Mouse (Mus musculus) layer of hippocampus, adult 8-10 months (tissue): Measurements from ENCODE around the gene Ddx27. TPM values are rescaled to one million over a fixed set of nuclear protein-coding genes. Genes with fewer than 3 reads are reported as not detected.

ENCODE experiments used
- DNase-seq, 2 experiments: peaks; one replicate each; pipeline ENCODE4 v3.0.0; 2022; ENCODE audit warnings: low spot score in 2 of 2
- total RNA-seq, 4 experiments: library from RNA; stranded (reverse); gene quantifications; 2 replicates each; pipeline ENCODE4 v1.2.4; 2022

Gene Ddx27
- total RNA-seq, 4 experiments from 2014 or later = 30.4 to 34.8 (median 33.5) TPM

- no peak for DNase-seq
Measured at GRCm38 (mm10) chr2:167019396-167019795, 4.4 kb downstream of the Ddx27 start.

DNA sequence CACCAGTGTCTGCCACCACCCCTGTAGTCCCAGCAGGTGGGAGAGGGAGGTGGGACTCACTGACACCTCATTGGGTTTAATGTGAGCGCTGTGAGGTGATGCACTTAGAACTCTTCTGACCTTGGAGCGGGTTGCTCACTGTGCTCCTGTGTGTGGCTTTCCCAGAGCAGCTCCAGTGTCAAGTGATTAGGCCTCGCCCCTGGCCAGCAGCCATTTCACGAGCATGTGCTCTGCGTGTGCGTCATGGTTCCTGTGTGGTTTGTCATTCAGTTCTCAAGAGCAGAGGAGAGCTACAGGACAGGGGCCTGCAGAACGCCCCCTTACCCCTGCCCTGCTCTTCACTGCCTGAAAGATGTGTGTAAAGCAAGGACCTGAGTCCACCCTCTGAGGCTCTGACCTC, 13.6 kb downstream of the Ddx27 start:
- no peak for DNase-seq

DNA sequence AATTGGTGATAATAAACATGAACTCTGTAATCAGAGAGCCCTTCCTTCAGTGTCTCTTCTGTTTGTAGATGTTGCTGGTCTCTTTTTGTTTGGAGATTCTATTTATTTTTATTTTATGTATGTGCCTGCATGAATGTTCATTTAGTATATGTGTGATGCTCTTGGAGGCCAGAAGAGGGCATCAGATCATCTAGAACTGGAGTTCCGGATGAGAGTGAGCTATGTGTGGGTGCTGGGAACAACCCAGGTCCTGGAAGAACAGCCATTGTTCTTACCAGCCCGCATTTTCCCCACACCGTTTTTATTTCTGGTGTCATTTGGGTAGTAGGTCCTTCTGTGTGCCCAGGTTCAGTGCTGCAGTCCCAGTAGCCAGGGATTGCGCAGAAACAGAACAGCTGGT, 15.5 kb downstream of the Ddx27 start:
- DNase-seq = no peak

DNA sequence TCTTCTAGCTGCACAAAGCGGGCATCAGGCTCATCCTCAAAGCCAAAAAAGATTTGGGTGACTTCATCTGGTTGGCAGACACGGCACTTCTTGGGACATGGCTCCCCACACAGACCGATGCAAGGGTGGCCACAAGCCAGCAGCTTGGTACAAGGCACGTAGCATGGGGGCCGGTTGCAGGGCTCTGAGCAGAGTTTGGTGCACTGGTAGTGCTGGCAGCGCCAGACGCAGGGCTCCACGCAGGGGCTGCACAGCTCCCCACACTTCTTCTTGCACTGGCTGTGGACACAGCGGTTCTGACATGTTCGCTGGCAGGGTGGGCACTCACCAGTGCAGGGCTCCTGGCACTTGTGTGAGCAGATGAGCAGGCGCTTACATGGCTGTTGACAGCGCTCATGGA, 22.7 kb downstream of the Ddx27 start:
- DNase-seq = no peak

DNA sequence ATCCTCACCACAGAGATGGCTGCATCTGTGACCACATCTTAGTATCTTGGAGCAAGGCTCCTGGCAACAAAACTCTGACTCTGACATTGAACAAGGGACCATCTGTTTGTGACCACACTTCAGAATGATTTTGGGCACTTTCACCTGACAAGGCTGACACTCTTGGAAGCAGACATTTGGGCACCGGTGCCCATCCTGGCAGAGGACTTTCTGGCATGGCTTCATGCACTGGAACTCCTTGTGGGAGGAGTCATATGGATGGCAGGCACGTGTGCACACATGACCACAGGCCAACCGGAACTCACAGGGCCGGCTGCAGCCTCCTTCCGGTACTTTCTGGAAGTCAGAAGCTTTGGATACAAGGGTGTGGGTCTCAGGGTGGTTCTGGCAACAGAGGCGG, 23.3 kb downstream of the Ddx27 start:
- no peak for DNase-seq

DNA sequence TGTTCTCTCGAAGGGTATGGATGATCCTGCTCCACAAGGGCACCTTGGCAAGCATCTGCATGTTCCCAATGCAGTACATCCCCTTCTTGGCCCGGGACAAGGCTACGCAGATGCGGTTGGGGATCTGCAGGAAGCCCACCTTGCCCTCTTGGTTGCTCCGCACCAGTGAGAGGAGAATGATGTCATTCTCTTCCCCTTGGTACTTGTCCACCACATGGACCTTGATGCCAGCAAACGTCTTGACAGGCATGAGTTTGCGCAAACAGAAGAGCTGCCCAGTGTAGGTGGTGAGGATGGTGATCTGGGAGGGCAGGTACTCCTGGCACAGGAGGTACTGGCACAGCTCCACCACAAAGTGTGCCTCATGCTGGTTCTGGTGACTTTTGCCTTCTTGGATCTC, 23.7 kb downstream of the Ddx27 start:
- DNase-seq = no peak

GRCm38 (mm10) chr2:167039386-167039785, 24.4 kb downstream of the Ddx27 start:
- DNase-seq = no peak

GRCm38 (mm10) chr2:167043400-167044121, 28.6 kb downstream of the Ddx27 start:
- no peak for DNase-seq

DNA sequence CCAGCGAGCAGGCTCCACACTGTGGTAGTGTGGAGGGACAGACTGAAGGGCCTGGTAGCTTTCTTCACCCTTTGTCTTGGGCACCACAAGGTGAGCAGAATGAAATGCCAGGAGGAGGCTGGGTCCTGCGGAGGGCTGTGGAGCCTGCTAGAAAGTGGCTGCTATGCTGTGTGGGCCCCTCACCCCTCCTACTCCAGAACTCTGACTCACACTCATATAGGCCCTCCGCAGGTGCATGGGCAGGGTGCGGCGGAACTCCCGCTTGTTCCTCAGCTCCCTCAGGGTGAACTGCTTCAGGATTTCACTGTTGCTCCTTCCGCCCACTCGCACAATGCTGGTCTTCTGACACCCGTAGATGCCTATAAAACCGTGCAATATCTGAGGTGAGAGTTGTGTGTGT, 33.2 kb downstream of the Ddx27 start:
- no peak for DNase-seq

- no peak for DNase-seq
Measured at GRCm38 (mm10) chr2:167048698-167049358, 33.8 kb downstream of the Ddx27 start.

GRCm38 (mm10) chr2:167053127-167053844, 38.3 kb downstream of the Ddx27 start:
- DNase-seq = no peak

- no peak for DNase-seq
Measured at GRCm38 (mm10) chr2:167055386-167055785, 40.4 kb downstream of the Ddx27 start.

- no peak for DNase-seq
Measured at GRCm38 (mm10) chr2:167056210-167056941, 41.4 kb downstream of the Ddx27 start.

- no peak for DNase-seq
Measured at GRCm38 (mm10) chr2:167056942-167057323, 41.9 kb downstream of the Ddx27 start.

DNA sequence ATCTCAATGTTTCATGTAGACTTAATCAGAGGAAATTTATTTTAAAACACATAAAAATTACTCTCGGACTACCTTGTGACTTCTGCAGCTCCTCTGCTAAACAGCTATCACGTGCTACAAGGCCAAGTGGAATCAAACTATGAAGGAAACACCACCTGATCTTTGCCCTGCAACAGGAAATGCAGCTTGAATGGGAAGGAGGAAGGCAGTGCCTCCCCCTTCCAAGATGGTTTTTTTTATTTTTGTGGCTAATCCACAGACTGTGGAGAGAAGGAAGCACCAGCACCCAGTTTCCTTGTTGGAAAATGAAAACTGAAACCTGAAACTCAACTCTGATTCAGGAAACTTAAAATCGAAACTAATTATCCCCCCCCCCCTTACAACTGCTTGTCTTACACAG, 43.2 kb downstream of the Ddx27 start:
- no peak for DNase-seq

GRCm38 (mm10) chr2:167058814-167059387, 43.9 kb downstream of the Ddx27 start:
- no peak for DNase-seq

DNA sequence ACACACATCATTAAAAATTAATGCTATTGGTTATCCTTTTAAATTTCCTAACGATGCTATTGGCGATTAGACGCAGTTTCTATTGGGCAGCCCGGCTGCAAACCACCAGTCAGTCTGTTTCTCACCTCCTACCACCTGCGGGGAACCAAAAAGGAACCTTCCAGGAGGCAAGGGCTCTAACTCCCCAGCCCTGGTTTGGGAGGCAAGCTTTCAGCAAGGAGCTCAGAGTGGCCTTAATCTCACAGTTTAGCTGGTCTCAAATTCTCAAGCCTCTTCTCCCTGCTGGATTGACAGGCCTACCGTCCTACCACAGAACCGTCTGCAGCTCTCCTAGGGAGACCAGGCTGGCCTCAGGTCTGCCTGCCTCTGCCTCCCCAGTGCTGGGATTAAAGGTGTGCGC, 44.5 kb downstream of the Ddx27 start:
- no peak for DNase-seq

- no peak for DNase-seq
Measured at GRCm38 (mm10) chr2:167059960-167060359, 45.0 kb downstream of the Ddx27 start.

DNA sequence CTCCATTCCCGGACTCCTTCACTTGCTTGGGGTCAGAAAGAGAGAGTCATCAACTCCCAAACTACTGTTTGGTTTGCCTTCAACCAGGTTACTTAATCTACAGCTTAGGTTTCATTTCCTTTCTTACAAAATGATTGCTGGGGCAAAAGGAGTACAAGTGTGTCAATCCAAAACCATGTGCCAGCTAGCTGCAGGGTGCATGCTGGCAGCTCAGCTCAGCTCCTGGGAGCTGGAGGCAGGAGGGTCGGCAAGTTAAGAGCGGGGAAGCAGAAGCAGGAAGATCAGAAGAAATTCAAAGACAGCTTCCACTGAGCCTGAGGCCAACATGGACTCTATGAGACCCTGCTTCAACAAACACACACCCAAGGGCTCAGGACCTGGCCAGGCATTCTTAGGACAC, 45.4 kb downstream of the Ddx27 start:
- DNase-seq = no peak

DNA sequence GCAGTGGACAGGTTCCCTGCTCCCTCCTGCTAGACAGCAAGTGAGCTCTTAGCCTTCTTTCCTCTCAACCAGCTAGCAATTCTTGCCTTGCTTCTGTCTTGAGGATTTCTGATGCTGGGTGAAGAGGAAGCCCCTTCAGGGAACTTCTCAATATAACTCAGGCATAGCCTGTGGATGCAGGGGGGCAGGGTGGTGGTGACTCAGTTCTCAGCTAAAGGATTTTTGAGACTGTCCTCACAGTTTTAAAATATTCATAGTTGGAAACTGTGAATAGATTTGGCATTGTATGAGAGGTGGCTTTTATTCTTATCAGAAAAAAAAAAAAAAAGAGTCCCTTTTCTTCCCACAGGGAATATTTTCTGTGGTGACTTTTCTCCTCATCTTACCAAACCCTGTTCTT, 45.8 kb downstream of the Ddx27 start:
- no peak for DNase-seq

- no peak for DNase-seq
Measured at GRCm38 (mm10) chr2:167061381-167062034, 46.5 kb downstream of the Ddx27 start.
